25 mouse cellular contexts compared by ENCODE assay signal in genomic region chr6:116002311-116003104, GRCm38 (mm10). TPM values are rescaled to one million over a fixed set of nuclear protein-coding genes. Genes with fewer than 3 reads are reported as not detected.
A peak's percentile ranks its signal among the peaks of the same experiment; 100 is the strongest.
DNase-seq lines count a peak whose midpoint lies in the region; ATAC-seq and TF ChIP-seq lines count a peak whose summit lies in the region.
"Had no signal": no experiment of that assay in that cellular context is flagged by ENCODE, and none has a peak within 500 bp of the region (broad histone marks: within the 10 kb centered on the region; RNA-seq: fewer than 3 reads in every experiment).

No protein-coding gene starts in this region.

- H3K27me3 ChIP-seq in heart, embryonic 15.5 days: no peaks in the 10 kb centered on the region
- no peaks in the 10 kb centered on the region for H3K27me3 ChIP-seq in lung, embryonic 16.5 days (ENCODE audit: control insufficient read depth, insufficient read depth, low read depth, low read length)
- H3K27me3 ChIP-seq in limb, embryonic 10.5 days (ENCODE audit: low read depth, poor library complexity, severe bottlenecking): no peaks in the 10 kb centered on the region
- H3K27me3 ChIP-seq in forebrain, embryonic 16.5 days (replicated peaks; ENCODE audit: control insufficient read depth, insufficient read depth, low read length): no peaks in the 10 kb centered on the region
- H3K27me3 ChIP-seq: CH12.LX had no signal

- no peak overlapping the region for H3K9ac ChIP-seq in heart, embryonic 15.5 days
- no peak overlapping the region for H3K9ac ChIP-seq in lung, embryonic 16.5 days (ENCODE audit: low read length)
- no peak overlapping the region for H3K9ac ChIP-seq in forebrain, embryonic 16.5 days (replicated peaks; ENCODE audit: low read depth, low read length)
- H3K9ac ChIP-seq: limb, embryonic 12.5 days had no signal

- ATAC-seq in heart, embryonic 15.5 days (replicated peaks; ENCODE audit: insufficient number of reproducible peaks, insufficient read depth, low FRiP score, low read depth): no peak
- ATAC-seq in lung, embryonic 16.5 days (ENCODE audit: low read depth): no peak
- ATAC-seq in forebrain, embryonic 16.5 days: no peak
- ATAC-seq: forebrain, embryonic 14.5 days had no signal

- H3K4me1 ChIP-seq in heart, embryonic 15.5 days (replicated peaks): peaks cover 67% of the 10 kb centered on the region
- H3K4me1 ChIP-seq in lung, embryonic 16.5 days (replicated peaks; ENCODE audit: control insufficient read depth, insufficient read depth, low read length): peaks cover 23% of the 10 kb centered on the region
- H3K4me1 ChIP-seq in limb, embryonic 10.5 days: peaks cover 60% of the 10 kb centered on the region
- H3K4me1 ChIP-seq in forebrain, embryonic 16.5 days (replicated peaks; ENCODE audit: control insufficient read depth, insufficient read depth, low read length): no peaks in the 10 kb centered on the region; the same call in 1 of the 2 replicates

- peak; percentile 26 for DNase-seq in gastrocnemius, adult 2 months
- no peak for DNase-seq in gastrocnemius, adult 8-10 months (ENCODE audit: low spot score in 2 of 2)
- DNase-seq in heart, adult 18-20 months: no peak
- DNase-seq in lung, postnatal 10 days: no peak
- DNase-seq in limb, embryonic 10.5 days (ENCODE audit: low spot score): no peak
- DNase-seq: cerebellum, adult 11-12 months; cerebellum, postnatal 25 days; thymus, adult 18-20 months had no signal

- peak overlapping the region; percentile 46 for H3K27ac ChIP-seq in gastrocnemius, adult 2 months
- H3K27ac ChIP-seq in heart, embryonic 15.5 days: peak overlapping the region; percentile 57
- peak overlapping the region; percentile 36 for H3K27ac ChIP-seq in lung, embryonic 16.5 days (ENCODE audit: low read length)
- H3K27ac ChIP-seq in limb, embryonic 10.5 days: peak overlapping the region; percentile 23; the same call in 1 of the 2 replicates
- no peak overlapping the region for H3K27ac ChIP-seq in forebrain, embryonic 16.5 days (ENCODE audit: low read length)
- H3K27ac ChIP-seq: left cerebral cortex, adult 2 months; limb, embryonic 12.5 days had no signal

- H3K4me3 ChIP-seq in gastrocnemius, adult 2 months: no peak overlapping the region
- H3K4me3 ChIP-seq in heart, embryonic 15.5 days: no peak overlapping the region
- H3K4me3 ChIP-seq in lung, embryonic 16.5 days (ENCODE audit: low read length): no peak overlapping the region
- H3K4me3 ChIP-seq in limb, embryonic 10.5 days: no peak overlapping the region
- H3K4me3 ChIP-seq in forebrain, embryonic 16.5 days (replicated peaks; ENCODE audit: low read length): no peak overlapping the region
- H3K4me3 ChIP-seq: left cerebral cortex, adult 2 months; limb, embryonic 12.5 days had no signal

- H3K36me3 ChIP-seq in heart, embryonic 15.5 days: no peaks in the 10 kb centered on the region
- H3K36me3 ChIP-seq in lung, embryonic 16.5 days (ENCODE audit: control insufficient read depth, insufficient read depth, low read length): no peaks in the 10 kb centered on the region
- no peaks in the 10 kb centered on the region for H3K36me3 ChIP-seq in limb, embryonic 10.5 days
- H3K36me3 ChIP-seq in forebrain, embryonic 16.5 days (ENCODE audit: control insufficient read depth, insufficient read depth): no peaks in the 10 kb centered on the region
- H3K36me3 ChIP-seq: limb, embryonic 12.5 days had no signal

- no peak overlapping the region for H3K4me2 ChIP-seq in heart, embryonic 15.5 days
- no peak overlapping the region for H3K4me2 ChIP-seq in lung, embryonic 16.5 days (ENCODE audit: low read depth, low read length)
- no peak overlapping the region for H3K4me2 ChIP-seq in forebrain, embryonic 16.5 days (ENCODE audit: low read length)
- H3K4me2 ChIP-seq: limb, embryonic 12.5 days had no signal

- intact Hi-C loops in gastrocnemius, adult 2 months (cut with DNase I): no loop called here

- 59% methylated on average over 12 of the region's 12 CpGs for WGBS in heart, embryonic 15.5 days
- WGBS in lung, embryonic 16.5 days: 64% methylated on average over 11 of the region's 12 CpGs
- 69% methylated on average over 12 of the region's 12 CpGs for WGBS in limb, embryonic 10.5 days
- WGBS in forebrain, embryonic 16.5 days: 66% methylated on average over 12 of the region's 12 CpGs

- TF ChIP-seq CTCF in gastrocnemius, adult 2 months (IDR thresholded peaks at IDR 0.05): no peak

- H3K9me3 ChIP-seq in heart, embryonic 15.5 days (replicated peaks): no peaks in the 10 kb centered on the region
- H3K9me3 ChIP-seq in lung, embryonic 16.5 days (ENCODE audit: control insufficient read depth, low read length): no peaks in the 10 kb centered on the region
- no peaks in the 10 kb centered on the region for H3K9me3 ChIP-seq in limb, embryonic 10.5 days (replicated peaks)
- no peaks in the 10 kb centered on the region for H3K9me3 ChIP-seq in forebrain, embryonic 16.5 days (ENCODE audit: control insufficient read depth, low read length)
- H3K9me3 ChIP-seq: limb, embryonic 12.5 days had no signal

RNA-seq across cellular contexts. Expression of gene Plxnd1, which starts 7.7 kb away (rescaled TPM):
- 10 to 100 TPM; 14.7 to 26.7 TPM for total RNA-seq in gastrocnemius, adult 2 months (2021)
- total RNA-seq in gastrocnemius, adult 8-10 months (2022): 10 to 100 TPM; 12.9 to 25.5 (median 19.1) TPM
- polyA plus RNA-seq in heart, embryonic 15.5 days (2015; fragmentation: Nextera tagmentation; extraction: Ambion mirVana): 38.6 and 53.4 TPM in 2 replicates
- 10 to 100 TPM; 54.6 to 68.7 TPM for total RNA-seq in heart, adult 18-20 months (2021)
- 45.2 and 47.8 TPM in 2 replicates for polyA plus RNA-seq in lung, embryonic 16.5 days (2015; fragmentation: Nextera tagmentation; extraction: Ambion mirVana)
- polyA plus RNA-seq in limb, embryonic 10.5 days (2016; fragmentation: Nextera tagmentation; extraction: Ambion mirVana): 27.9 and 30.9 TPM in 2 replicates
- 19.4 and 19.8 TPM in 2 replicates for polyA plus RNA-seq in forebrain, embryonic 16.5 days (2015; fragmentation: Nextera tagmentation; extraction: Ambion mirVana)

RNA-seq across cellular contexts. Expression of gene H1foo, which starts 57.8 kb away (rescaled TPM):
- total RNA-seq in gastrocnemius, adult 2 months (2021): not detected
- total RNA-seq in gastrocnemius, adult 8-10 months (2022): not detected
- polyA plus RNA-seq in heart, embryonic 15.5 days (2015; fragmentation: Nextera tagmentation; extraction: Ambion mirVana): not detected in 2 replicates
- not detected for total RNA-seq in heart, adult 18-20 months (2021)
- not detected in 2 replicates for polyA plus RNA-seq in lung, embryonic 16.5 days (2015; fragmentation: Nextera tagmentation; extraction: Ambion mirVana)
- not detected in 2 replicates for polyA plus RNA-seq in limb, embryonic 10.5 days (2016; fragmentation: Nextera tagmentation; extraction: Ambion mirVana)
- not detected in 2 replicates for polyA plus RNA-seq in forebrain, embryonic 16.5 days (2015; fragmentation: Nextera tagmentation; extraction: Ambion mirVana)
- total RNA-seq: adrenal gland, adult 18-20 months; gastrocnemius, adult 18-20 months; hematopoietic stem cell, adult 5-6 weeks; layer of hippocampus, adult 8-10 months; left cerebral cortex, adult 2 months; megakaryocyte progenitor cell, adult 5-6 weeks; midbrain, postnatal 0 days had no signal
- polyA plus RNA-seq: brain, embryonic 14.5 days; forebrain, embryonic 14.5 days; kidney, postnatal 0 days; limb, embryonic 12.5 days; lung, adult 2 months; midbrain, postnatal 0 days; neural tube, embryonic 11.5 days had no signal
